In the genomic region with DNA sequence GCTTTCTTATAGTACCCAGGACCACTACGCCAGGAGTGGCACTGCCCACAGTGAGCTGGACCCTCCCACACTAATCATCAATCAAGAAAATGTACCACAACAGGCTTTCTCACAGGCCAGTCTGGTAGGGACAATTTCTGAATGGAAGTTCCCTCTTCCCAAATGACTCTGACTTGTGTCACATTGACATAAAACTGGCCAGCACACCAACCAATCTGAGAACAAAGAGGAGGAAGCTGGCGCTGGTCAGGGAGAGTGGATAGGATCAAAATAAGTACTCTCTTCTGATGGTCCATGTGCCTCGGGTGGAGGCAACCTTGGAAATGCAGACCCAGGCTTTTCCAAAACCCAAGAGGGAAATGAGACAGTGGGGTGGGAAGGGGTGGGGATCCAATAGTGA, we compare ENCODE assay signal across 38 mouse cellular contexts. TPM values are rescaled to one million over a fixed set of nuclear protein-coding genes. Genes with fewer than 3 reads are reported as not detected.
"Had no signal": no experiment of that assay in that cellular context is flagged by ENCODE, and none has a peak within 500 bp of the region (broad histone marks: within the 10 kb centered on the region; RNA-seq: fewer than 3 reads in every experiment).

No protein-coding gene starts in this region.

- H3K4me2 ChIP-seq: limb, embryonic 12.5 days; limb, embryonic 13.5 days; limb, embryonic 15.5 days; liver, embryonic 11.5 days; liver, embryonic 12.5 days; liver, embryonic 13.5 days; liver, embryonic 15.5 days; lung, embryonic 14.5 days; lung, embryonic 15.5 days; midbrain, embryonic 11.5 days; midbrain, embryonic 12.5 days; midbrain, embryonic 13.5 days; midbrain, embryonic 15.5 days; neural tube, embryonic 12.5 days had no signal

- H3K9ac ChIP-seq: limb, embryonic 12.5 days; limb, embryonic 13.5 days; limb, embryonic 15.5 days; liver, embryonic 12.5 days; liver, embryonic 13.5 days; liver, embryonic 14.5 days; liver, embryonic 15.5 days; liver, postnatal 0 days; lung, embryonic 14.5 days; lung, embryonic 15.5 days; midbrain, embryonic 12.5 days; midbrain, embryonic 13.5 days; midbrain, embryonic 15.5 days; neural tube, embryonic 12.5 days had no signal

- H3K4me3 ChIP-seq: limb, embryonic 10.5 days; limb, embryonic 12.5 days; limb, embryonic 13.5 days; limb, embryonic 15.5 days; liver, embryonic 12.5 days; liver, embryonic 13.5 days; liver, embryonic 15.5 days; lung, embryonic 15.5 days; megakaryocyte, embryonic 14.5 days; midbrain, embryonic 10.5 days; midbrain, embryonic 12.5 days; midbrain, embryonic 13.5 days; midbrain, embryonic 15.5 days; myocyte; neural tube, embryonic 12.5 days had no signal

- ATAC-seq: liver, embryonic 12.5 days; liver, postnatal 0 days; lung, postnatal 0 days; midbrain, embryonic 13.5 days; midbrain, embryonic 15.5 days; midbrain, embryonic 16.5 days had no signal

- H3K36me3 ChIP-seq: limb, embryonic 10.5 days; limb, embryonic 12.5 days; limb, embryonic 13.5 days; limb, embryonic 15.5 days; liver, embryonic 12.5 days; liver, embryonic 13.5 days; liver, embryonic 15.5 days; lung, embryonic 15.5 days; midbrain, embryonic 10.5 days; midbrain, embryonic 12.5 days; midbrain, embryonic 13.5 days; midbrain, embryonic 15.5 days; neural tube, embryonic 12.5 days had no signal

- H3K27ac ChIP-seq: limb, embryonic 10.5 days; limb, embryonic 12.5 days; limb, embryonic 13.5 days; limb, embryonic 15.5 days; liver, embryonic 12.5 days; liver, embryonic 13.5 days; liver, embryonic 14.5 days; liver, embryonic 15.5 days; lung, embryonic 15.5 days; macrophage; midbrain, embryonic 10.5 days; midbrain, embryonic 12.5 days; midbrain, embryonic 13.5 days; midbrain, embryonic 15.5 days; neural tube, embryonic 12.5 days had no signal

- H3K9me3 ChIP-seq: limb, embryonic 10.5 days; limb, embryonic 12.5 days; limb, embryonic 13.5 days; limb, embryonic 15.5 days; liver, embryonic 12.5 days; liver, embryonic 13.5 days; liver, embryonic 15.5 days; lung, embryonic 15.5 days; megakaryocyte, embryonic 14.5 days; midbrain, embryonic 10.5 days; midbrain, embryonic 12.5 days; midbrain, embryonic 13.5 days; midbrain, embryonic 15.5 days; neural tube, embryonic 12.5 days had no signal

- DNase-seq: left cerebral cortex, postnatal 4 days; liver; liver, embryonic 13.5 days; liver, postnatal 0 days; lung, adult 18-20 months; lung, adult 2 months; lung, embryonic 14.5 days; lung, postnatal 10 days; lung, postnatal 14 days; lung, postnatal 36 days; lung, postnatal 4 days; midbrain, embryonic 14.5 days had no signal

- H3K4me1 ChIP-seq: liver, embryonic 12.5 days; liver, embryonic 13.5 days; liver, embryonic 15.5 days; midbrain, embryonic 12.5 days; midbrain, embryonic 13.5 days; midbrain, embryonic 15.5 days; neural tube, embryonic 12.5 days had no signal

- H3K27me3 ChIP-seq: limb, embryonic 12.5 days; limb, embryonic 13.5 days; limb, embryonic 15.5 days; liver, embryonic 15.5 days; lung, embryonic 15.5 days; midbrain, embryonic 12.5 days; midbrain, embryonic 13.5 days; midbrain, embryonic 15.5 days; neural tube, embryonic 12.5 days had no signal

RNA-seq across cellular contexts. Expression of a gene that starts 26.5 kb away (rescaled TPM):
- total RNA-seq: liver, adult 2 months; megakaryocyte progenitor cell, adult 5-6 weeks; megakaryocyte, adult 5-6 weeks; megakaryocyte-erythroid progenitor cell, adult 5-6 weeks; midbrain, postnatal 0 days; monocyte, adult 5-6 weeks had no signal
- polyA plus RNA-seq: liver, adult 2 months; macrophage; myocyte had no signal
